Mouse (Mus musculus): ENCODE measurements around the gene Rara. TPM values are rescaled to one million over a fixed set of nuclear protein-coding genes. Genes with fewer than 3 reads are reported as not detected.

The Rara gene
- total and polyA plus RNA-seq, 3 experiments, result 12.1 to 13.7 TPM; not detected in 1

DNA sequence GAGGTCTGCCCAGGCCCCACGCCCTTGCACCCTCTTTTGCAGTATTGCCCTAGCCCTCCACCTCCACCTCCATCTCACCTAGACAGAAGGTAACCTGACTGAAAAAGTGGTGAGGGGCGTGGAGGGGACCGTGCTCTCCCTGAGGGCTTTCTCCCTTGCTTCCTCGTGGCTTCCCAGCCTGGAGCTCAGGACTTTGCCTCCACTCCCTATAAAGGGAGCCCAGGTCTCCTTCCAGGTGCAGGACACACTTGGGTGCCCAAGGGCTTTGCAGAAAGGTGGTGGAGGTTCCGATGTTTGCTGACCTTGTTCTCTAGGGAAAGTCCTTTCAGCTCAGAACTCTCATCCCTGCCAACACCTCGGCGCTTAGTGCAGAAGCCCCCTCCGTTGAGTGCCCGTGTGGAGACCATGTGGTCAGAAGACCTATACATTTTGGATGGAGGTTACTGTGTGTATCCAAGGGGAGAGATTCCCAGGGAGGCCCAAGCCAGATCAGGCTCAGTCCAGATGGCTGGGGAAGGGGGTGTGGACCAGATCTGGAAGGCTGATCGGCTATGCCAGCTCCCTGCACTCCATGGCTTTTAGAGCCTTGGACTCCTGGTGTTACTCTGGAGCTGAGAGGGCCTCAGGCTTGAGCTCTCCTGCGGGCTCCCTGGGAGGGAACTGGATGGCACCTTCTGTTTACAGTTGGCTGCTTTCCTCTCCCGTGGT lies 722 bp downstream of the Rara start:
- H3K9ac ChIP-seq (ENCODE audit: control insufficient read depth, low read depth, low read length, poor library complexity, severe bottlenecking), result no peak overlapping the region
- DNase-seq (ENCODE audit: low read depth, low spot score), result no peak
- no peak overlapping the region for H3K4me3 ChIP-seq (ENCODE audit: control insufficient read depth in 1 of 2, insufficient read depth in 1 of 2, low read depth in 2 of 2, low read length in 2 of 2)
- no peak overlapping the region for H3K27ac ChIP-seq (ENCODE audit: control insufficient read depth, low read depth, low read length)
- no peak for TF ChIP-seq EP300 (IDR thresholded peaks at IDR 0.05; ENCODE audit: low read depth in 1 of 2, low read length in 2 of 2)
- no peak for TF ChIP-seq MAX (IDR thresholded peaks at IDR 0.05; ENCODE audit: low read length)
- TF ChIP-seq ZNF384 (IDR thresholded peaks at IDR 0.05; ENCODE audit: low read depth, low read length), result no peak
- H3K36me3 ChIP-seq (ENCODE audit: control insufficient read depth in 1 of 2, insufficient read depth in 2 of 2, low read length in 2 of 2), result peaks cover 0 to 25% of the 10 kb centered on the region in 2 experiments; a peak in 2 of 4 replicates
- no peaks in the 10 kb centered on the region for H3K79me2 ChIP-seq (ENCODE audit: control insufficient read depth, insufficient read depth, low read length, poor library complexity)
- peaks cover 18 to 25% of the 10 kb centered on the region in 2 experiments for H3K4me1 ChIP-seq (ENCODE audit: control insufficient read depth in 1 of 2, insufficient read depth in 2 of 2, low read length in 2 of 2)
- H3K27me3 ChIP-seq (ENCODE audit: control insufficient read depth in 1 of 2, insufficient read depth in 2 of 2, low read length in 2 of 2), result no peaks in the 10 kb centered on the region
- H3K9me3 ChIP-seq (replicated peaks; ENCODE audit: insufficient read depth, low read length), result no peaks in the 10 kb centered on the region

DNA sequence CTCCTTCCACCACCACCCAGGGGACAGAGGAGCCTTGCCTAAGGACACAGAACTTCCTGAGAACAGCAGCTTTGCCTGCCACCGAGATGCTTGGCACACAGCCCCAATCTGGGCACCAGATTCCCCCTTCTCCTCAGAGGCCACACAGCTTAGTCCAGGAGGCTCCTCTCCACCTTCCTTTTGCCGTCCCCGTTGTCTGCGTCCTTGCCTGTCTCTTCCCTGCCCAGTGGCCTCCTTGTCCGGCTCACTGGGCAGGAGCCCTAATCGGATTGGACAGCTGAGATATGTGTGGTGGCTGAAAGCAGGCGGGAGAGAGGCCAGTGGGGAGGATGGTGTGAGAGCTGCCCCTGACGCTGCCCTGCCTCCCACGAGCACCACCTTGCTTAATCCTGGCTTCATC lies 1.9 kb downstream of the Rara start:
- Histone ChIP-seq H3K4me3 (ENCODE audit: control insufficient read depth in 1 of 2, insufficient read depth in 1 of 2, low read depth in 2 of 2, low read length in 2 of 2) (no peak overlapping the region), H3K36me3 (ENCODE audit: control insufficient read depth in 1 of 2, insufficient read depth in 2 of 2, low read length in 2 of 2) (peaks cover 0 to 14% of the 10 kb centered on the region in 2 experiments; a peak in 2 of 4 replicates), H3K27ac (ENCODE audit: control insufficient read depth, low read depth, low read length) (no peak overlapping the region), H3K9ac (ENCODE audit: control insufficient read depth, low read depth, low read length, poor library complexity, severe bottlenecking) (no peak overlapping the region), H3K9me3 (replicated peaks; ENCODE audit: insufficient read depth, low read length) (no peaks in the 10 kb centered on the region), H3K79me2 (ENCODE audit: control insufficient read depth, insufficient read depth, low read length, poor library complexity) (no peaks in the 10 kb centered on the region), H3K4me1 (ENCODE audit: control insufficient read depth in 1 of 2, insufficient read depth in 2 of 2, low read length in 2 of 2) (peaks cover 16 to 22% of the 10 kb centered on the region in 2 experiments), H3K27me3 (ENCODE audit: control insufficient read depth in 1 of 2, insufficient read depth in 2 of 2, low read length in 2 of 2) (no peaks in the 10 kb centered on the region)
- no peak for TF ChIP-seq RCOR1 (IDR thresholded peaks at IDR 0.05; ENCODE audit: low read depth, low read length)
- 0 out of 2 replicates have a peak, but pooled peaks have one; percentile 1 for TF ChIP-seq TAL1 (IDR thresholded peaks at IDR 0.05; ENCODE audit: low read length)
- DNase-seq (ENCODE audit: low read depth, low spot score), result no peak

DNA sequence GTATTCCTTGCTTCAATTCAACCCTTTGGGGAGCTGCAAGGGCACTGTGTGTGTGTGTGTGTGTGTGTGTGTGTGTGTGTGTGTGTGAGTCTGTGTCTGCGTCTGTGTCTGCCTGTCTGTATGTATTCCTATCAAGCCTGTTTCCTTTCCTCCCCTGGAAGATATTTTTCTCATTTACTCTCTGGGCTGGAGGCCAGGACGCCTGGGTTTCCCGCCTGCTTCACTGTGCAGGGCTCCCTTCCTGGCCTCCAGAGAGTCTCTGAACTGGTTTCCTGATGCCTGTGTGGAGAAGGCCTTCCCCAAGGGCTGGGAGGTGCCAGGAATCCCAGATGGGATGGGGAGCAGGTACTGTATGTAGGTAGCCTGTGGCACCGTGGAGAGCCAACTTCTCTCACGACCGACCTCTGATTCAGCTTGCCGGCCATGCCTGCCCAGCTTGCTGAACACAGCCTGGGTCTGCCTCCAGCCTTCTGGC lies 2.5 kb downstream of the Rara start:
- peaks cover 10 to 15% of the 10 kb centered on the region in 2 experiments for H3K4me1 ChIP-seq (ENCODE audit: control insufficient read depth in 1 of 2, insufficient read depth in 2 of 2, low read length in 2 of 2)
- TF ChIP-seq GATA1 (IDR thresholded peaks at IDR 0.05; ENCODE audit: low read depth, low read length), result no peak
- peaks cover 0 to 7% of the 10 kb centered on the region in 2 experiments; a peak in 2 of 4 replicates for H3K36me3 ChIP-seq (ENCODE audit: control insufficient read depth in 1 of 2, insufficient read depth in 2 of 2, low read length in 2 of 2)
- H3K9me3 ChIP-seq (replicated peaks; ENCODE audit: insufficient read depth, low read length), result no peaks in the 10 kb centered on the region
- no peaks in the 10 kb centered on the region for H3K27me3 ChIP-seq (ENCODE audit: control insufficient read depth in 1 of 2, insufficient read depth in 2 of 2, low read length in 2 of 2)
- no peak overlapping the region for H3K27ac ChIP-seq (ENCODE audit: control insufficient read depth, low read depth, low read length)
- H3K9ac ChIP-seq (ENCODE audit: control insufficient read depth, low read depth, low read length, poor library complexity, severe bottlenecking), result no peak overlapping the region
- H3K4me3 ChIP-seq (ENCODE audit: control insufficient read depth in 1 of 2, insufficient read depth in 1 of 2, low read depth in 2 of 2, low read length in 2 of 2), result no peak overlapping the region
- no peak for DNase-seq (ENCODE audit: low read depth, low spot score)
- H3K79me2 ChIP-seq (ENCODE audit: control insufficient read depth, insufficient read depth, low read length, poor library complexity), result no peaks in the 10 kb centered on the region
